Mouse (Mus musculus): ENCODE measurements around the gene Gpnmb. TPM values are rescaled to one million over a fixed set of nuclear protein-coding genes. Genes with fewer than 3 reads are reported as not detected.

Gene Gpnmb
- 0.38 and 0.46 TPM in 2 replicates for polyA plus RNA-seq (2012; rRNA removed)

GRCm38 (mm10) chr6:49036275-49037267, at the start of gene Gpnmb:
TSS of gene Gpnmb (plus strand) at chr6:49036546.

GRCm38 (mm10) chr6:49073304-49074116, 37.2 kb downstream of the Gpnmb start, which contains the start of gene Malsu1:
TSS of gene Malsu1 (plus strand) at chr6:49073795.

Other genes starting within 250 kb of the Gpnmb start
- 58.6 and 68.3 TPM in 2 replicates for gene Tmem176a, start 195.6 kb upstream of the Gpnmb start, polyA plus RNA-seq (2012; rRNA removed)
- gene Tmem176b, start 195.1 kb upstream of the Gpnmb start, polyA plus RNA-seq (2012; rRNA removed) = 220 and 232 TPM in 2 replicates
- 0.08 and 0.23 TPM in 2 replicates for gene Aoc1, start 163.7 kb upstream of the Gpnmb start, polyA plus RNA-seq (2012; rRNA removed)
- gene 1600015I10Rik, start 106.7 kb upstream of the Gpnmb start, polyA plus RNA-seq (2012; rRNA removed) = not detected in 2 replicates
- gene Doxl2, start 61.6 kb upstream of the Gpnmb start, polyA plus RNA-seq (2012; rRNA removed) = not detected in 2 replicates
- gene Svs1, start 49.7 kb upstream of the Gpnmb start, polyA plus RNA-seq (2012; rRNA removed) = not detected in 2 replicates
- 14.3 and 14.5 TPM in 2 replicates for gene Malsu1, start 37.2 kb downstream of the Gpnmb start, polyA plus RNA-seq (2012; rRNA removed)
- 8.6 and 9.5 TPM in 2 replicates for gene Igf2bp3, start 178.4 kb downstream of the Gpnmb start, polyA plus RNA-seq (2012; rRNA removed)
- gene Tra2a, start 227.5 kb downstream of the Gpnmb start, polyA plus RNA-seq (2012; rRNA removed) = 48.8 and 52.4 TPM in 2 replicates